In the genomic region with DNA sequence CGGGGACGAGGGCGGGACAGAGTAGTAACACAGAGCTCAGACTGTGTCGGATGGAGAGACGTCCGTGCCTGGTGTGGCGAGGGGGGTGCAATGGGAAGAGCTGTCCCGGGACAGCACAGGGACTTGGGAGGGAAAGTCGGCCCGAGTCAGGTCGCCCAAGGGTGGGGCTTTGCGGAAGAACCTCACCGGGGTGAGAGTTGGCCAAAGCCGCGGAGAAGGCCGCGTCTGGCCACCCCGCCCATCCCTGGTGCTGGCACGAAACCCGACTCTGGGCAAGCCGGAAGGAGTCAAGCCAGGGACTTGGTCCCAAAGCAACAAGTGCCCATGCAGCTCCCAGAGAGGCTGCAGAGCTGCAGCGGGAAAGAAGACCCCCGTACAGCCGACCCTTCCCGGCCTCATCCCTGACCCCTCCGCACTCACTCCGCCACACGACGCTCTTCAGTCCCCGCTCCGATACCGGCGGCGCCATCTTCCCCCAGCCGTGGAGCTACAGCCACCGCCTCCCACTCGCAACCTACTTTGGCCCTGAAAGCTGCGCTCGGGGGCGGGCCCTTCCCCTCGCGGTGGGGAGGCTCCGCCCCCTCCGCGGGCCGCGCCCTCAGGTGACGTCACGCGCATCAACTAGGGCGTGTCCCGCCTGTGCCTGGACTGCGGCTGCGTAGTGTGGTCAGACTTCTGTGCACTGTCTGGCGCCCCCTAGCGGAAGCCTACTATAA, we compare ENCODE assay signal across 1 mouse cellular context.
TF ChIP-seq lines count a peak whose summit lies in the region.

Gene Stxbp3 (minus strand): TSS at position 527 of the 716 bp plus-strand sequence.

TF ChIP-seq in MEL, 35 proteins besides CTCF, POLR2A, EP300 and RAD21 (continued from another document):
- TF ChIP-seq KAT2A (conservative IDR thresholded peaks at IDR 0.05; ENCODE audit: low read depth, low read length) = no peak; the same call in 1 of the 2 replicates
- TF ChIP-seq NELFE (IDR thresholded peaks at IDR 0.05; ENCODE audit: low read depth, low read length) = peak; percentile 84
- TF ChIP-seq USF2 (IDR thresholded peaks at IDR 0.05; ENCODE audit: borderline replicate concordance in 1 of 2, insufficient read depth in 1 of 2, low read depth in 1 of 2, low read length in 2 of 2) = no peak
- TF ChIP-seq SIN3A (IDR thresholded peaks at IDR 0.05; ENCODE audit: low read length) = peak; percentile 65; the same call in 1 of the 2 replicates
- 0 out of 2 replicates have a peak, but pooled peaks have one; percentile 69 for TF ChIP-seq UBTF (IDR thresholded peaks at IDR 0.05; ENCODE audit: borderline replicate concordance, insufficient read depth, low read depth, low read length)
- TF ChIP-seq ELF1 (IDR thresholded peaks at IDR 0.05; ENCODE audit: low read depth, low read length) = peak; percentile 5; the same call in 1 of the 2 replicates
- no peak; the same call in 1 of the 2 replicates for TF ChIP-seq ZMIZ1 (IDR thresholded peaks at IDR 0.05; ENCODE audit: low read depth, low read length)
- peak; percentile 84 for TF ChIP-seq NRF1 (IDR thresholded peaks at IDR 0.05; ENCODE audit: insufficient read depth, low read depth, low read length, poor library complexity, severe bottlenecking)
- no peak for TF ChIP-seq GATA1 (IDR thresholded peaks at IDR 0.05; ENCODE audit: low read depth, low read length)
- TF ChIP-seq MAZ (IDR thresholded peaks at IDR 0.05; ENCODE audit: low read depth, low read length) = peak; percentile 29; the same call in 1 of the 2 replicates
- no peak for TF ChIP-seq CHD1 (IDR thresholded peaks at IDR 0.05; ENCODE audit: low read depth, low read length)
- no peak for TF ChIP-seq CHD2 (IDR thresholded peaks at IDR 0.05; ENCODE audit: low read length)
- TF ChIP-seq MAX (IDR thresholded peaks at IDR 0.05; ENCODE audit: low read length) = no peak; the same call in 1 of the 2 replicates
- 0 out of 2 replicates have a peak, but pooled peaks have one; percentile 45 for TF ChIP-seq ETS1 (IDR thresholded peaks at IDR 0.05; ENCODE audit: low read depth, low read length)
- no peak for TF ChIP-seq MYC (IDR thresholded peaks at IDR 0.05; ENCODE audit: low read depth, low read length)
TF ChIP-seq in MEL: peak in this region for 16.
